Mouse (Mus musculus): ENCODE measurements around the gene Inafm2.

DNA sequence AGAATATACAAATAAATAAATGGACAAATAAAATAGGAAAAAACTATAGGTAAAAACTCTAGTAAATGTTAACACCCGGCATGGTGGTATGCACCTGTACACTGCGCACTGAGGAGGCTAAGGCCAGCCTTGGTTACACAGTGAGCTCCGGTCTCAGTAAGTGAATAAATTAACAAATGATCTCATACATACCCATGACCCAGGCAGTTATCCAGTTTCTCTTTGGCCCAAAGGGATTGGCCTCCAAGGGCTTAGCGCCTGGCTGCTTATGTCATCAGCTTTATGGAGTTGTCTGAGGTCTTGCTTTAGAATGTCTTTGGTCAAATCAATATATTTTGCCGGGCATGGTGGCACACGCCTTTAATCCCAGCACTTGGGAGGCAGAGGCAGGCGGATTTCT is 38.1 kb downstream of the Inafm2 start:
- TF ChIP-seq CTCF (IDR thresholded peaks at IDR 0.05; ENCODE audit: borderline replicate concordance, insufficient read depth, low read length) (no peak), POLR2A (IDR thresholded peaks at IDR 0.05; ENCODE audit: low read depth, low read length) (no peak)

Measured in embryonic fibroblast, embryonic 13.5 days (primary cell).